Mouse (Mus musculus): ENCODE results near the gene Cit.

DNA sequence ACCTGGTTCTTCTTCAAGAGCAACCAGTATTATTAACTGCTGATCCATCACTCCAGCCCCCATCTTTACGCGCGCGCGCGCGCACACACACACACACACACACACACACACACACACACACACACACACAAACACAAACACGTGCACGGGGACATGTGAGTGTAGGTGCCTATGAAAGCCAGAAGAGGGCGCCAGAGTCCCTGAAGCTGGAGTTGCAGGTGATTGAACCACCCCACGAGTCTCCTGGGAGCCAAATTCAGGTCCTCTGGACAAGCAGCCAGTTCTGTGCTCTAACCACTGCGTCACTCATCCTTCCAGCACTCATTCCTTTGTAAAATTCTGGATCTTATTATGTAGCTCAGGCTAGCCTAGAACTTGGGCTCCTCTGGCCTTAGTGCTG, 23.9 kb upstream of the Cit start:
- no peak for TF ChIP-seq ZNF384 (IDR thresholded peaks at IDR 0.05; ENCODE audit: low read depth, low read length)
- no peak for TF ChIP-seq MAFK (IDR thresholded peaks at IDR 0.05; ENCODE audit: insufficient read depth, low read depth, low read length)

Measured in ES-E14 (cell line).